Mouse (Mus musculus) heart, postnatal 25 days (tissue): ENCODE data around the gene Eif2ak4. TPM values are rescaled to one million over a fixed set of nuclear protein-coding genes. Genes with fewer than 3 reads are reported as not detected.
A peak's percentile ranks its signal among the peaks of the same experiment; 100 is the strongest.

Source experiments
- DNase-seq: peaks from one replicate; pipeline ENCODE4 v3.0.0; 2022; ENCODE audit warnings: low spot score
- intact Hi-C: fragments of 180-260 bp; cut with DNase I; formaldehyde crosslinking; loops from one replicate; pipeline ENCODE4 v1.15.1; 2025
- total RNA-seq, 2 experiments: library from RNA; stranded (reverse); gene quantifications; 2 replicates each; pipeline ENCODE4 v1.2.3; 2021

Gene Eif2ak4
- total RNA-seq, 2 experiments from 2014 or later = 5.6 to 6.4 TPM

GRCm38 (mm10) chr2:118495024-118495423 is 106.6 kb downstream of the Eif2ak4 start:
- no peak for DNase-seq
- intact Hi-C loops = no loop called here

- DNase-seq = no peak
- intact Hi-C loops = no loop called here
Measured at GRCm38 (mm10) chr2:118497890-118498289, 109.5 kb downstream of the Eif2ak4 start.

- intact Hi-C loops = no loop called here
- DNase-seq = no peak
Measured at GRCm38 (mm10) chr2:118498476-118498875, 110.1 kb downstream of the Eif2ak4 start.

- intact Hi-C loops = no loop called here
- peak; percentile 47 for DNase-seq
Measured at GRCm38 (mm10) chr2:118499135-118499961, 110.9 kb downstream of the Eif2ak4 start.

GRCm38 (mm10) chr2:118500191-118500590 is 111.8 kb downstream of the Eif2ak4 start:
- no peak for DNase-seq
- intact Hi-C loops = no loop called here

GRCm38 (mm10) chr2:118507126-118507525 is 118.7 kb downstream of the Eif2ak4 start:
- intact Hi-C loops = no loop called here
- no peak for DNase-seq

- intact Hi-C loops = loop anchor here (5.0 kb wide), 1 partner anchor 37 kb away; the partner anchor contains the start of gene Bmf
- DNase-seq = no peak
Measured at GRCm38 (mm10) chr2:118509688-118510446, 121.4 kb downstream of the Eif2ak4 start.

GRCm38 (mm10) chr2:118510447-118511310 is 122.3 kb downstream of the Eif2ak4 start:
- DNase-seq = peak; percentile 77
- intact Hi-C loops = loop anchor here (5.0 kb wide), 1 partner anchor 37 kb away; the partner anchor contains the start of gene Bmf

GRCm38 (mm10) chr2:118511779-118512417 is 123.5 kb downstream of the Eif2ak4 start:
- intact Hi-C loops = loop anchor here (5.0 kb wide), 1 partner anchor 35 kb away; the partner anchor contains the start of gene Bmf
- DNase-seq = no peak

- DNase-seq = no peak
- intact Hi-C loops = loop anchor here (5.0 kb wide), 1 partner anchor 35 kb away; the partner anchor contains the start of gene Bmf
Measured at GRCm38 (mm10) chr2:118512418-118513377, 124.3 kb downstream of the Eif2ak4 start.

- DNase-seq = peak; percentile 53
- intact Hi-C loops = no loop called here
Measured at GRCm38 (mm10) chr2:118520042-118520933, 131.9 kb downstream of the Eif2ak4 start.

GRCm38 (mm10) chr2:118522265-118522664 is 133.8 kb downstream of the Eif2ak4 start:
- intact Hi-C loops = no loop called here
- DNase-seq = no peak

- no peak for DNase-seq
- intact Hi-C loops = no loop called here
Measured at GRCm38 (mm10) chr2:118523163-118523730, 134.8 kb downstream of the Eif2ak4 start.

- no peak for DNase-seq
- intact Hi-C loops = no loop called here
Measured at GRCm38 (mm10) chr2:118524811-118525210, 136.4 kb downstream of the Eif2ak4 start.
